Mouse (Mus musculus) heart, embryonic 13.5 days (tissue): Measurements from ENCODE around the gene Scarf2. TPM values are rescaled to one million over a fixed set of nuclear protein-coding genes. Genes with fewer than 3 reads are reported as not detected.

Experiments
- ATAC-seq: fragments of 200-750 bp; cut with Nextera tagmentation; 2 replicates; pipeline ENCODE4 v1.8.0; 2017; ENCODE audit warnings: moderate TSS enrichment; ENCODE audit not compliant: insufficient number of reproducible peaks, low FRiP score, low TSS enrichment; ENCODE audit errors: extremely low read depth
- H3K27ac ChIP-seq: fragments of 300-500 bp; sonication (generic); replicated peaks from 2 replicates; pipeline ENCODE4 v1.5.1; 2015; ENCODE audit warnings: moderate library complexity, mild to moderate bottlenecking, inconsistent platforms
- H3K27me3 ChIP-seq: fragments of 300-500 bp; sonication (generic); replicated peaks from 2 replicates; pipeline ENCODE4 v1.6.1; 2015; ENCODE audit warnings: mild to moderate bottlenecking, inconsistent platforms
- H3K36me3 ChIP-seq: fragments of 300-500 bp; sonication (generic); 2 replicates; pipeline ENCODE4 v1.6.1; 2015; ENCODE audit warnings: mild to moderate bottlenecking, inconsistent platforms
- H3K4me1 ChIP-seq: fragments of 300-500 bp; sonication (generic); 2 replicates; pipeline ENCODE4 v1.6.1; 2015; ENCODE audit warnings: inconsistent platforms
- H3K4me2 ChIP-seq: fragments of 300-500 bp; sonication (generic); 2 replicates; pipeline ENCODE4 v1.6.1; 2015; ENCODE audit warnings: inconsistent platforms, mild to moderate bottlenecking, moderate library complexity
- H3K4me3 ChIP-seq: fragments of 300-500 bp; sonication (generic); 2 replicates; pipeline ENCODE4 v1.5.1; 2015; ENCODE audit warnings: moderate library complexity, mild to moderate bottlenecking, inconsistent platforms
- H3K9ac ChIP-seq: fragments of 300-500 bp; sonication (generic); 2 replicates; pipeline ENCODE4 v1.6.1; 2015; ENCODE audit warnings: inconsistent platforms, mild to moderate bottlenecking, moderate library complexity
- H3K9me3 ChIP-seq: fragments of 300-500 bp; sonication (generic); 2 replicates; pipeline ENCODE4 v1.6.1; 2016; ENCODE audit warnings: inconsistent platforms
- WGBS: fragments of 180-500 bp; shearing (Covaris S2); methylation state at CpG from one replicate; pipeline ENCODE4 v1.1.7; 2015; ENCODE audit warnings: mixed read lengths; 5-methylcytosine and 5-hydroxymethylcytosine counted together
- polyA plus RNA-seq: library from polyadenylated mRNA; unstranded; fragments of >200 nt; fragmentation: Nextera tagmentation; extraction: Ambion mirVana; gene quantifications from 2 replicates; pipeline ENCODE4 v1.2.1, GENCODE M21; 2015

The Scarf2 gene
- polyA plus RNA-seq, 1 experiment from 2014 or later = 8.2 TPM

DNA sequence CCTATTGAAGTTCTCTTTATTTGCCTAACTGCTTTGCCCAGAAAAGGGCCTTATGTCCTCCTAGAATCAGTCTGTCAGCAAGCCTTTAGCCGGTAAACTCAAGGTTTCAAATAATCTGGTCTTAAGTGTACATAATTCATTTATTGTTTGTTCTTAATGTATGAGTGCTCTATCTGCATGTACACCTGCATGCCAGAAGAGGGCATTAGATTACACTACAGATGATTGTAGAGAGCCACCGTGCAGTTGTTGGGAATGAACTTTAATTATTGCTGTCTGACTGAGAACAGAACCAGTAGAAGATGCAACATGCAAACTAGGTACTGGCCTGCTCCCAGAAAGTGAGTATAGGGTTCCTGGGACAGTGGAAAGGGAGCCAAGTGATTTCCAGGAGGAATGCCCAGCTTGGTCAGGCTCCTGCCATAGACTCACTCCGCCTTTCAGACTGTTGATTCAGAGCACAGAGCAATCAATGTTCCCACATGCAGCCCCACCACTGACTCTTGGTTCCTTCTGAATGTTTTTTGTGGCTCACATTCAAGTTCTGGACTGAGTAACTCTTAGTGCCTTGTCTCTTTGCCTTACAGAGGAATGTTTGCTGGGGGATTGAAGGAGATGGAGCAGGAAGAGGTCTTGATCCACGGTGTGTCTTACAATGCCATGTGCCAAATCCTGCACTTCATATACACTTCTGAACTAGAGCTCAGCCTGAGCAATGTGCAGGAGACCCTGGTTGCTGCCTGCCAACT lies 25.8 kb upstream of the Scarf2 start:
- Histone ChIP-seq H3K36me3 (peaks cover 80% of the 10 kb centered on the region), H3K4me3 (no peak overlapping the region), H3K4me2 (no peak overlapping the region), H3K9ac (no peak overlapping the region), H3K27me3 (no peaks in the 10 kb centered on the region), H3K4me1 (peaks cover 19% of the 10 kb centered on the region), H3K9me3 (no peaks in the 10 kb centered on the region), H3K27ac (peak overlapping the region; percentile 17)
- ATAC-seq = no peak
- WGBS = 65% methylated on average over 4 of the region's 4 CpGs

DNA sequence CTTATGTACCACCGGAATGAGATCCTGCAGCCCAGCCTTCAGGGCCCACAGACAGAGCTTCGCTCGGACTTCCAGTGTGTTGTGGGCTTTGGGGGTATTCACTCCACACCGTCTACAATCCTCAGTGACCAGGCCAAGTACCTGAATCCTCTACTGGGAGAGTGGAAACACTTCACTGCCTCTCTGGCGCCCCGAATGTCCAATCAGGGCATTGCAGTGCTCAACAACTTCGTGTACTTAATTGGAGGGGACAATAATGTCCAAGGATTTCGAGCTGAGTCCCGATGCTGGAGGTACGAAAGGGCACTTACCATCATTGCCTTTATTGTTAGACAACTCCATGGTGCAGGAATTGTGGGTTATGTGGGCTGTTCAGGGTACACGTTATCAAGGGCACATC lies 20.3 kb upstream of the Scarf2 start:
- no peak for ATAC-seq
- H3K27ac ChIP-seq = no peak overlapping the region
- H3K9ac ChIP-seq = no peak overlapping the region
- peaks cover 83% of the 10 kb centered on the region for H3K36me3 ChIP-seq
- H3K4me2 ChIP-seq = no peak overlapping the region
- peaks cover under 1% of the 10 kb centered on the region; the same call in 1 of the 2 replicates for H3K4me1 ChIP-seq
- no peaks in the 10 kb centered on the region for H3K9me3 ChIP-seq
- WGBS = 67% methylated on average over 11 of the region's 11 CpGs
- no peaks in the 10 kb centered on the region for H3K27me3 ChIP-seq
- H3K4me3 ChIP-seq = no peak overlapping the region

GRCm38 (mm10) chr16:17778223-17778622 lies 18.9 kb upstream of the Scarf2 start:
- no peak overlapping the region for H3K4me2 ChIP-seq
- H3K27me3 ChIP-seq = no peaks in the 10 kb centered on the region
- ATAC-seq = no peak
- no peak overlapping the region for H3K4me3 ChIP-seq
- H3K36me3 ChIP-seq = peaks cover 78% of the 10 kb centered on the region
- 76% methylated on average over 4 of the region's 4 CpGs for WGBS
- no peaks in the 10 kb centered on the region for H3K9me3 ChIP-seq
- no peak overlapping the region for H3K27ac ChIP-seq
- no peak overlapping the region for H3K9ac ChIP-seq
- no peaks in the 10 kb centered on the region for H3K4me1 ChIP-seq

DNA sequence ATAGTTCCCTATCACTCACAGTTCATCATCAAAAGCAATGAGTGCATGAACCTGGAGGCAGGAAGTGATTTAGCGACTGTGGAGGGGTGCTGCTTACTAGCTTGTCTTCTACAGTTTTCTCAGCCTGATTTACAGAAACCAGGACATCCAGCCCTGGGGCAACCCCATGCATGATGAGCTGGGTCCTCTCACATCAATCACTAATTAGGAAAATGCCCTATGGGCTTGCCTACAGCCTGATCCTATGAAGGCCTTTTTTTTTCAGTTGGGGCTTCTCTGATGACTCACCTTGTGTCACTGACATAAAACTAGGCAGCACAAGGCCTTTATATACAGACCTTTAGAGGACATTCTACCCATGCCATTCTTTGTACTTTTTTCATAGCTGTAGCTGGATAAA lies 17.4 kb upstream of the Scarf2 start:
- Histone ChIP-seq H3K27me3 (no peaks in the 10 kb centered on the region), H3K9me3 (no peaks in the 10 kb centered on the region), H3K4me1 (no peaks in the 10 kb centered on the region), H3K9ac (no peak overlapping the region), H3K36me3 (peaks cover 82% of the 10 kb centered on the region), H3K4me3 (no peak overlapping the region), H3K4me2 (no peak overlapping the region), H3K27ac (no peak overlapping the region)
- WGBS = 78% methylated on average over 1 of the region's 1 CpGs
- no peak for ATAC-seq

- 52% methylated on average over 3 of the region's 3 CpGs for WGBS
- no peaks in the 10 kb centered on the region for H3K9me3 ChIP-seq
- H3K36me3 ChIP-seq = peaks cover 87% of the 10 kb centered on the region
- no peak for ATAC-seq
- H3K4me1 ChIP-seq = no peaks in the 10 kb centered on the region
- no peak overlapping the region for H3K27ac ChIP-seq
- no peak overlapping the region for H3K4me3 ChIP-seq
- H3K9ac ChIP-seq = no peak overlapping the region
- H3K4me2 ChIP-seq = no peak overlapping the region
- H3K27me3 ChIP-seq = no peaks in the 10 kb centered on the region
Observed at GRCm38 (mm10) chr16:17785337-17785736, 11.7 kb upstream of the Scarf2 start.

- H3K4me2 ChIP-seq = no peak overlapping the region
- peaks cover 61% of the 10 kb centered on the region for H3K36me3 ChIP-seq
- peaks cover 16% of the 10 kb centered on the region for H3K4me1 ChIP-seq
- no peak overlapping the region for H3K4me3 ChIP-seq
- no peak overlapping the region for H3K27ac ChIP-seq
- H3K9ac ChIP-seq = no peak overlapping the region
- H3K27me3 ChIP-seq = peaks cover 24% of the 10 kb centered on the region
- 78% methylated on average over 3 of the region's 3 CpGs for WGBS
- ATAC-seq = no peak
- H3K9me3 ChIP-seq = no peaks in the 10 kb centered on the region
Observed at GRCm38 (mm10) chr16:17792728-17793127, 4.4 kb upstream of the Scarf2 start.

- ATAC-seq = no peak
- Histone ChIP-seq H3K36me3 (peaks cover 49% of the 10 kb centered on the region), H3K9me3 (no peaks in the 10 kb centered on the region), H3K4me1 (peaks cover 29% of the 10 kb centered on the region), H3K9ac (no peak overlapping the region), H3K27ac (no peak overlapping the region), H3K27me3 (peaks cover 37% of the 10 kb centered on the region), H3K4me2 (no peak overlapping the region), H3K4me3 (no peak overlapping the region)
- 83% methylated on average over 4 of the region's 4 CpGs for WGBS
Observed at GRCm38 (mm10) chr16:17794047-17794446, 3.0 kb upstream of the Scarf2 start.

- H3K9ac ChIP-seq = no peak overlapping the region
- WGBS = 63% methylated on average over 5 of the region's 5 CpGs
- H3K4me3 ChIP-seq = no peak overlapping the region
- no peak for ATAC-seq
- H3K27me3 ChIP-seq = peaks cover 51% of the 10 kb centered on the region
- no peak overlapping the region for H3K27ac ChIP-seq
- no peaks in the 10 kb centered on the region for H3K9me3 ChIP-seq
- peaks cover 43% of the 10 kb centered on the region for H3K4me1 ChIP-seq
- H3K36me3 ChIP-seq = peaks cover 33% of the 10 kb centered on the region
- no peak overlapping the region for H3K4me2 ChIP-seq
Observed at GRCm38 (mm10) chr16:17795643-17796042, 1.4 kb upstream of the Scarf2 start.

- peak overlapping the region; percentile 84 for H3K4me2 ChIP-seq
- peak overlapping the region; percentile 92 for H3K9ac ChIP-seq
- peaks cover 45% of the 10 kb centered on the region for H3K4me1 ChIP-seq
- H3K27ac ChIP-seq = peak overlapping the region; percentile 91
- H3K36me3 ChIP-seq = peaks cover 25% of the 10 kb centered on the region
- no peak for ATAC-seq
- peaks cover 60% of the 10 kb centered on the region for H3K27me3 ChIP-seq
- peak overlapping the region; percentile 74 for H3K4me3 ChIP-seq
- H3K9me3 ChIP-seq = no peaks in the 10 kb centered on the region
Observed at GRCm38 (mm10) chr16:17796519-17796918, 563 bp upstream of the Scarf2 start.

GRCm38 (mm10) chr16:17797812-17798311 lies 780 bp downstream of the Scarf2 start:
- Histone ChIP-seq H3K4me1 (peaks cover 59% of the 10 kb centered on the region), H3K4me3 (peak overlapping the region; percentile 74), H3K9me3 (no peaks in the 10 kb centered on the region), H3K4me2 (peak overlapping the region; percentile 84), H3K27ac (peak overlapping the region; percentile 91), H3K9ac (peak overlapping the region; percentile 92), H3K27me3 (peaks cover 73% of the 10 kb centered on the region), H3K36me3 (peaks cover 11% of the 10 kb centered on the region)
- WGBS = 3% methylated on average over 29 of the region's 29 CpGs
- ATAC-seq = no peak

- H3K4me1 ChIP-seq = peaks cover 66% of the 10 kb centered on the region
- no peak for ATAC-seq
- H3K9me3 ChIP-seq = no peaks in the 10 kb centered on the region
- peaks cover 80% of the 10 kb centered on the region for H3K27me3 ChIP-seq
- WGBS = 3% methylated on average over 38 of the region's 45 CpGs
- peaks cover 8% of the 10 kb centered on the region for H3K36me3 ChIP-seq
- peak overlapping the region; percentile 92 for H3K9ac ChIP-seq
- peak overlapping the region; percentile 91 for H3K27ac ChIP-seq
- H3K4me2 ChIP-seq = peak overlapping the region; percentile 84
- peak overlapping the region; percentile 74 for H3K4me3 ChIP-seq
Observed at GRCm38 (mm10) chr16:17798321-17799180, 1.5 kb downstream of the Scarf2 start.
